Mouse (Mus musculus): ENCODE measurements around the gene Vav3.

The Vav3 gene

DNA sequence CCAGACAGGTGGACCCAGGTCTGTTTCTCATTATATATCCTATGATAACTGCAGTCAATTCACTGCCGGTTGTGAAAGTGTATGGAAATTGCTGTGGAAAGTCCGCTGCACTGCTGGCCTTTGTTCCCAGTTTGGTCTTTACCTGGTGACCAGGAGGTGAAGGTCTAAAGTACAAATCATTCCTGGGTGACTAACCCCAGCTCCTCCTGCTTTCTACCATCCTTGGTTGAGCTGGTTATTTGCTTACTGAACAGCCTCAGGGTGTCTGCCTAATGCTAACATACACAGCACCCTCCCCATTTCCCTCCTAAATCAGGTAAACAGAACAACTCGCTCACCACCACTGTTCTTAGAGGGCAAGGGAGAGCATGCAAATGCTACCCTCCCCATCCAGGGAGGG, 237.9 kb downstream of the Vav3 start:
- no peak for DNase-seq (ENCODE audit: low spot score in 2 of 2)

DNA sequence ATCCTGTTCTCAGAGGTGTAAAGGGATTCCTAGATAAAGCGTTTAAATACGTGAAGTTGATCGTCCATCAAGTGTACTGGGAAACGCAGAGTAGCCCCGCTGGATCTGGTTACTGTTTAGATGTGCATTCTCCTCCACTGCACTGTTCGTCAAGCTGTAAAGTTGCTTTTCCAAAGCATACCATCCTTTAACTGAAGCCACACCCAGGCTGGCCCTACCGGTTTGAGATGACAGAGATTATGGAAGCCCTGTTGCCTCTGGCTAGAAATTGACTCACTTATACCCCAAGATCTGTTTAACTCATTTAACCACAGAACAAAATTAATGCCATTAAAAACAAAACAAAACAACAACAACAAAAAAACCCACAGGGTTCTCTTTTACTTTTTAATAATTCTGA, 238.5 kb downstream of the Vav3 start:
- DNase-seq (ENCODE audit: low spot score in 2 of 2) = no peak

- no peak for DNase-seq (ENCODE audit: low spot score in 2 of 2)
Observed at GRCm38 (mm10) chr3:109585946-109586345, 245.5 kb downstream of the Vav3 start.

GRCm38 (mm10) chr3:109592970-109593369, 252.5 kb downstream of the Vav3 start:
- DNase-seq (ENCODE audit: low spot score in 2 of 2) = no peak

GRCm38 (mm10) chr3:109596084-109596483, 255.6 kb downstream of the Vav3 start:
- no peak for DNase-seq (ENCODE audit: low spot score in 2 of 2)

GRCm38 (mm10) chr3:109600699-109601451, 260.4 kb downstream of the Vav3 start:
- no peak for DNase-seq (ENCODE audit: low spot score in 2 of 2)

- no peak for DNase-seq (ENCODE audit: low spot score in 2 of 2)
Observed at GRCm38 (mm10) chr3:109602753-109603152, 262.3 kb downstream of the Vav3 start.

- no peak for DNase-seq (ENCODE audit: low spot score in 2 of 2)
Observed at GRCm38 (mm10) chr3:109606121-109606520, 265.7 kb downstream of the Vav3 start.

DNA sequence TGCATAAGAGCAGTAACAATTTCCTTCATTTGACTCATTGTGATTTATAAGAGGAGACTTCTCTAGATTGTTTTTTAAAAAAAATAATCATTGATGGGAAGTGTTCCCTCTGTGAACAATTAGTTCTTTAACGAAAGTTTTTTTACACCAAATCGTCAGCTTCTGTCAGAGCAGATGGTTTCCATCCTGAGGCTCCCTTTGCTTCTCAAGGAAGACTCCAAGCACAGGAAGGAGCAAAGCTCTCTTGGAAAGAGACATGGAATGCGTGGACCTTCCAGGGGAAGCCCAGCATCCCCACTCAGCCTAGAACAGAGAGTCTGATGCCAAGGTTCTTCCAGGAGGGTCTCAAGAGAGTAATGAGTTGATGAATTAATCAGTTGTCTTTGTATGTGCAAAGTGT, 281.3 kb downstream of the Vav3 start:
- no peak for DNase-seq (ENCODE audit: low spot score in 2 of 2)

- no peak for DNase-seq (ENCODE audit: low spot score in 2 of 2)
Observed at GRCm38 (mm10) chr3:109622361-109622760, 281.9 kb downstream of the Vav3 start.

DNA sequence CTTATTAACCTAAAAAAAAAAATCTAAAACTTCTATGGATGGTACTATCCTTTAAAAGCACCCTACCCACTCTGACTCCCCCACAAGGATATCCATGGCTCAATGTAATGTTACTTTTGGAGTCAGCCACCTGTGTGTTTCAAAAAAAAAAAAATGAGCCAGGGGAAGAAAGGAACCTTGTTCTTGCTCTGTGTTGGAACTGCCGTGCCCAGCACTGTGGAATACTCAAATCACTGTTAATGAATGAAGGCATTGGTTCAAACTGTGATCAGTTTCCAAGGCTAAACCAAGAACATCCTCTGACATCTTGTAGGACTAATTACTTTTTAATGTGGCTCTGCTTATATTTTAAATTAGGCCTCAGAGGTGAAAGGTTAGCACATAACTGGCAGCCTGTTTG, 282.4 kb downstream of the Vav3 start:
- no peak for DNase-seq (ENCODE audit: low spot score in 2 of 2)

DNA sequence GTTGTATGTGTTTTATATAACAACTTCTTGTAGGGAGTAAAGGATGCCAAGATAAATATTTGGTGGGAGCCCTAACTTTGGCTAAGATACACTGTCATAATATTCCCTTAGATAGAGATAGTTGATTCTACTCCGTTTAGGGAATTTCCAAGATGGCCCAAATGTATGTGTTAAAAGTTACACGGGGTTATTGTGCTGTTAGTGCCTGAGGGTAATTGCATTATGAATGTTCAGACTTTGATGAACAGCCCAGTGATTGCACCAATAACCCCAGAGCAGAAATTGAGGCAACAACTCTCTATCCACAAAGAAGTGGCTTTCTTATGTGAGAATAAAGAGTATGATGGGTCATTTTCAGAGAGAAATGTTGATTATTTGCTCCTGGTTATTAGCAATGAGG, 283.3 kb downstream of the Vav3 start:
- DNase-seq (ENCODE audit: low spot score in 2 of 2) = no peak

DNA sequence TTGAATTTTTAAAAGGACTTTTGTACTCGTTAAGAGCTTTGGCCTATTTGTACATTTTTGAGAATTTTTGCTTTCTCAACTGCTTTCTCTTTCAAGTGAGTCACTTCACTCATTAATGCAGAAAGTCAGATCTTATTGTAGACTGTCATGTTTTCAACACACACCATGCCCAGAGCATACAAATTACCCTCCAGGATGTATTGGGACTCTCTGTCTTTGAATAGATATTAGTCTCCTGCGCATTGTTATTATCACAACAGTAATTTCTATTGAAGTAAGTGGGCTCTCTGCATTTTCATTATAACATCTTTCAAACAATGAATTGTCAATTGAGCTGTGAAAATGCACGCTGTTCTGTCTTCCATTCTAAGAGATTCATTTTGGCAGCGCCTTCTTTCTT, 295.6 kb downstream of the Vav3 start:
- no peak for DNase-seq (ENCODE audit: low spot score in 2 of 2)

DNA sequence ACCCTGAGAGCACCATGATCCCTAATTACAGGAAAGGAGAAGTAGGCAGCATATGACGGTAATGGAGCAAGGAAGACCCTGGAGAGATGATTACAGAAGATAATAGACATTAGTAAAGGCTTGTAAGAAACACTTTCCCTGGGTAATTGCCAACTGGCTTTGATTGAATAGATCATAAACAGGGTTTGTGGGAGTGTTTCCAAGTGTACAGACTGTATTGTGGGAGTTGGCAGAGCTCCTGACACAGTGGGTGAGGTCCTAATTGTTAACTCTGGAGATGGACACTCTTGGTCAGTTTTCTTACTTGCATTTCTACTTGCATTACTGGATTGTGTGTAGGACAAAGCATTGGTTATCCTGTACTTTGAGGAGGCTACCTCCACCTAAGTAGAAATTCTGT, 298.9 kb downstream of the Vav3 start:
- DNase-seq (ENCODE audit: low spot score in 2 of 2) = no peak

- DNase-seq (ENCODE audit: low spot score in 2 of 2) = no peak
Observed at GRCm38 (mm10) chr3:109640796-109641195, 300.3 kb downstream of the Vav3 start.

- DNase-seq (ENCODE audit: low spot score in 2 of 2) = no peak
Observed at GRCm38 (mm10) chr3:109648242-109648641, 307.8 kb downstream of the Vav3 start.

DNA sequence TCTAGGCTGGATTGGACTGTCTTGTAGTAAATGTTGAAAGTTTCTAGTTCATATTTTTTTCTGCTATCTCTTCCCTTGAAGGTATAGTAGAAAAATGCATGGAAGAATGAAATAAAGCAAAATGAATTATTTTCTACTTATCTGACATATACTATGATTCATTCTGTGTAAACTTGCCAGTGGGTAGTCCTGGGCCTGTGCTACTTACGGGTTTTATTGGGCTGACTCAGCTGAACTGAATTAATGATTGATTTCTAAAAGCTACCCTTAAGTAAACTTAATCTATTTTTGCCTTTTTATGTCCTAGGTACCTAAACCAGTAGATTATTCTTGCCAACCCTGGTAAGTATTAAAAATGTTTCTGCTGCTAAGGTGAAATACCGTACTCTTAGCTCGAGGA, 311.0 kb downstream of the Vav3 start:
- no peak for DNase-seq (ENCODE audit: low spot score in 2 of 2)

GRCm38 (mm10) chr3:109652860-109653631, 312.6 kb downstream of the Vav3 start:
- no peak for DNase-seq (ENCODE audit: low spot score in 2 of 2)

- DNase-seq (ENCODE audit: low spot score in 2 of 2) = no peak
Observed at GRCm38 (mm10) chr3:109654386-109654785, 313.9 kb downstream of the Vav3 start.

GRCm38 (mm10) chr3:109671716-109672115, 331.3 kb downstream of the Vav3 start:
- DNase-seq (ENCODE audit: low spot score in 2 of 2) = peak in 1 of 2 experiments; percentile 33

DNA sequence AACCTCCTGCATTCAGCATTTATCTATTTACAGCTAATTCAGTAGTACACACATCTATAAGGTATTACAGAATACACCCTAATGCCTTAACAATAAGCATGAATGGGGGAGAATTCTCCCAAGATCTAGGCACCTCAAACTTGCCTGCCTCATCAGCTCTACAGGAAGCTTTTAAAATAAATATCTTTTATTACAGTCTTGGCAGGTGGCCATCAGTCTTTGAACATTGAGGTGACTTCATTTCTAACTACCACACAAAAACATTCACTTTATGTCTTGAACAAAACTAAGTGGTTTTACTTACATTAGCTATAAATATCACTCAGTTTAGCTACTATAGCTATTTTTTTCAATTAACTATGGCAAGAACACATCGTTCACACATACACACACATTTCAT, 332.5 kb downstream of the Vav3 start:
- DNase-seq (ENCODE audit: low spot score in 2 of 2) = no peak

DNA sequence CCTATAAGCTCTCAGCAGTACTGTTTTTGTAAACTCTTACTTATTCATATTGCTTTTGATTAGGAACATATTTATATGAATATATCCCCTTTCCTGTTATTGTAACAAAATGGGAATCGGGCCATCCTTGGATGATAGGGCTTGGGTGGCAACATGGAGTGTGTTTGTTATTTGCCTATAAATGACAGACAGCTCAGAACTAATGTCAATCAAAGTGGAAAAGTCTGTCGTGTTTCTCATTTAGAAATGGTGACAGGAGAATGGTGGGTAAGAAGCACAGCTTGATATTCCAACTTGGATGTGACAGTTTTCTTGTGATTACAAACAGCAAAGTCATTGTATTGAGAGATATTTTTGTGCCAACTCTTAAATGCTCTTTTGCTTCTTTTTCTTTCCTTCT, 339.8 kb downstream of the Vav3 start:
- DNase-seq (ENCODE audit: low spot score in 2 of 2) = no peak

- no peak for DNase-seq (ENCODE audit: low spot score in 2 of 2)
Observed at GRCm38 (mm10) chr3:109681863-109682262, 341.4 kb downstream of the Vav3 start.
